Mouse (Mus musculus) central nervous system, embryonic 18 days (tissue): ENCODE data around the gene Clnk. TPM values are rescaled to one million over a fixed set of nuclear protein-coding genes. Genes with fewer than 3 reads are reported as not detected.

Experiments
- polyA plus RNA-seq: library from polyadenylated mRNA; depleted of rRNA; stranded (reverse); fragments of >200 nt; gene quantifications from 2 replicates; pipeline ENCODE4 v1.2.3, GENCODE M21; 2012; rRNA removed

The Clnk gene
- 0.04 and 0.11 TPM in 2 replicates for polyA plus RNA-seq

GRCm38 (mm10) chr5:38876622-38877021 is at the start of gene Clnk:
TSS of gene Clnk (minus strand) at chr5:38876812.

GRCm38 (mm10) chr5:38684164-38684911 is 192.3 kb downstream of the Clnk start, which contains the start of gene Zfp518b:
TSS of gene Zfp518b (minus strand) at chr5:38684826.

Other genes starting within 250 kb of the Clnk start
- gene Zfp518b, start 192.0 kb downstream of the Clnk start, polyA plus RNA-seq, result 14.6 and 16.2 TPM in 2 replicates